Mouse (Mus musculus) MN1 (cell line): ENCODE data around the gene Stim1.

Experiments used
- DNase-seq: peaks from one replicate; pipeline ENCODE4 v3.0.0-alpha.2; 2016; ENCODE audit warnings: low spot score

Stim1 gene

DNA sequence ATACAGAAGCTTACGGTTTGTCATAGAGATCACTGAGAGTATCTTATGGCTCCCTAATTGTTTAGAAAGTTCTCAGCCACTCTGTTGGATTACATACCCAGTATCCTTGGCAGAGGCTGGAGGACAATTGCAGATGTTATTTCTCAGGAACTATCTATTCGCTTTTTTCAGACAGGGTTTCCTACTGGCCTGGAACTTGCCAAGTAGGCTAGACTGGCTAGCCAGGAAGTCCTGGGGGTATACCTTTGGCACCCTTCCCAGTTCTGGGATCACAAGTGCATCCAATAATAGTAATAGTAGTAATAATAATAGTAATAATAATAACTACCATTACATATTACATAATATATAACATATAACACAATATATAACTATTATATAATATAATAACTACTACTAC, 38.0 kb downstream of the Stim1 start:
- DNase-seq = no peak

DNA sequence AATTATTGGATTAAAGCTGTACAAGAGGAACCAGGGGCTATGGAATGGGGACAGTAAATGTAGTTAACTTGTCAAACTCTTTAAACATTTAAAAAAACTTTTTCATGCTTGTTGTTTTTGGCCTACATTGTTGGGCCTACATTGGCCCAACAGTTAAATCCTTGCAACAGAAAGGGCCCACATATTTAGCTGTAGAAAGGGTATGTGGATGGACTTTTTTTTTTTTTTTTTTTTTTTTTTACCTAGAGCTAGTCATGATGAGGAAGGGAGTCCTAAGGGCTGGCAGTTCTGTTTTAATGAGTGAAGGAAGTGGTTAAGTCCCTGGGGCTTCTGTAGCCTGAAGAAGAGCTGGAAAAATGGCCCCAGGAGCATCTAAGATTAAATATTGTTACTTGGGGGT, 42.7 kb downstream of the Stim1 start:
- DNase-seq = no peak

DNA sequence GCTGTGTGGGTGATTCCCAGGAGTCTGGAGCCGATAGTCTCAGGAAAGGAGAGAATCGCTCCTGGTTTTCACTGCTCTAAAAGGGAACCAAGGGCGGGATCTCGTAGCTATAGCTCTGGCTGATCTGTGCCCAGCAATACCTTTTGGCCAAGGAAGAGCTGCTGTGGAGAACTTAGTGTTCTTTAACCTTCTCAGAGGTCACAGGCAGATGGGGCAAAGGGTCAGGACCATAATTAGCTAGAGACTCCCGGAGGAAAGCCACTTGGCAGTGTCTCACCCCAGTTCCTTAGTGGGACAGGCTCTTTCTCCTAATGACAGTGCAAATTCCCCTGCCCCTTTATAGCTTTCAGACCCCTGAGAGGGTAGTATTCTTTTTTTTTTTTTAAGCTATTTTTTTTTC, 43.2 kb downstream of the Stim1 start:
- no peak for DNase-seq

DNA sequence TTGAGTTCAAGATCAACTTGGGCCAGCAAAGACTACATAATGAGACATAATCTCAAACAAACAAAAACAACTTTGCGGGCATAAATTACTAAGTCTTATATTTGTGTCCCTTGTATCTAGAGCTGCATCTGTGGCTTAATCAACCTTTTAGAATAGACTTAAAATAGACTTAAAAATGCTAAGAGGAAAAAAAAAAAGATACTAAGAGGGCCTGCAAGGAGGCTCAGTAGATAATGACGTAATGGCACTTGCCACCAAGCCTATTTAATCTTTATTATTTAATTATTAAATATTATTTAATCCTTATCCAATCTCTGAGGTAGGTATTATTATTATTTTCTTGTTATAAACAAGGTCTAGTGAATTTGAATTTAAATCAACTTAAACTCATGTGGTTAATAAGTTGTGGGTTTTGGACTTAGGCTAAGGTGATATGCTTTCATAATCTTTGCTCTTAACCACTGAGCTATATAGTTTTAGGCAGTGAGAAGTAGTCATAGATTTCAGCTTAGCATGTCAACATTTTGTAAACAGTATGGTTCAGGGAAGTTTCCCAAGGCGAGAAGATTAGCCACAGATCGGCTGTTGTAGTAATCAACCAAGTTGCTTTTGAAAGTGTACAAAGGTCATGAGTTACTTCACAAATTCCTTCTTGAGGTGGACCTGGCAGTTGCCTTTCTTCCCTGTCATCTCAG, 45.4 kb downstream of the Stim1 start:
- no peak for DNase-seq

DNA sequence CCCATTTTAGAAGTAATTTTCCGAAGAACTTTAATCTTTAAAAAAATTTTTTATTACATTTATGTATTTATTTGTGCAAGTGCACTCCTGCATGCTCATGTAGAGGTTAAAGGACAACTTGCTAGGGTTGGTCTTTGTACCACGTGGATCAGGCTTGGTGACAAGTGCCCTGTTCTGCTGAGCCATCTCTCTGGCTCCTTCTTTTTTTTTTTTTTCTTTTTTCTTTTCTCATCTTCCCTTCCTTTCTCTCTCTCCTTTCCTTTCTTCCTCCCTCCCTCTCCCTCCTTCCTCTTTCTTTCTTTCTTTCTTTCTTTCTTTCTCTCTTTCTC, 45.9 kb downstream of the Stim1 start:
- no peak for DNase-seq

DNA sequence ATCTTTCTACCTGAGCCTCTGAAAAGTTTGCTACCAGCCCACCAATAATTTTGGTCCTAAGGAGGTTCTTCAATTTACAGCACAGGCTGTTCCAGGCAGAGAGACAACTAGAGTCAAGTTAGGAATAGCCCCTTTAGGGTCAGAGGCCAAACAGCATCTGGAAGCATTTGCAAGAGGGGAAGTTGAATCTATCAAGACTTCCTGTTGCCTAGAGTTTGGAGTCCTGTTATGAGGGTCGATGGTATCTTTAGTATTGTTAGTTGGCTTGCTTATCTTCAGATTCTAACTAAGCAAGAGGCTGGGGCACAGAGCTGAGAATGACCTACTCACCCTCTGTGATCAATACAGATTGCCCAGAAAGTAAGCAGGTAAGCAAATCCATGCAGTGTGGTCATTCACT, 46.5 kb downstream of the Stim1 start:
- no peak for DNase-seq

DNA sequence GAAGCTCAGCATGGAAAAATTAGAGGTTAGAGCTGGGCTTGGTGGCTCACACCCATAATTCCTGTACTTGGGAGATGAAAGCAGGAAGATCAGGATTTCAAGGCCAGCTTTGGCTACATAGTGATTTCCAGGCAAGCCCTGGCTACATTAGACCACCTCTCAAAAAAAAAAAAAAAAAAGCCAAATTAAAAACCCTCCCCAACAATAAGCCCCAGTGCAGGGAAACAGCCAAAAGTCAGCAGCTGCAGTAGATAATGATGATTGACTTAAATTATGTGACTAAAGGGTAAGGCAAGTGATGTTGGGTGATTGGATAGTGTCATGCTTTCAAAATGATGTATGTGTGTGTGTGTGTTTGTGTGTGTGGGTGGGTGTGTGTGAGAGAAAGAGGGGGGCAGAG, 47.3 kb downstream of the Stim1 start:
- DNase-seq = no peak

DNA sequence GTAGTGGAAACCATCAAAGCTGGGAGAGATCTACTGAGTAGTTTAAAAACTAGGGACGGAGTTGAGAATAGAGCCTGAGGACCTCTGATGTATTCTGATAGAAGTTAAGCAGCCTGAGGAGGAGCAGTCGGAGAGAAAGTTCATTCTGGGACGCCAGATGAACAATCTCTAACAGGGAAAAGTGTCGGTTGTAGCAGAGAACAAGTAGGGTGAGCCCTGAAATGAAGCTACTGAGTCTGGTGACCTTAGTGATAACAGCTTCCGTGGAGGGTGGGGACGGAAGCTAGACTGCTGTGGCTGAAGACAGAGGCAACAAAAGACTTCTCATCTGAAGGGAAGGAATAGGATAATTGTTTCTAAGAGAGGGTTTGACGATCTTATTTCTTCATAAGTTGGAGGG, 47.8 kb downstream of the Stim1 start:
- DNase-seq = no peak

DNA sequence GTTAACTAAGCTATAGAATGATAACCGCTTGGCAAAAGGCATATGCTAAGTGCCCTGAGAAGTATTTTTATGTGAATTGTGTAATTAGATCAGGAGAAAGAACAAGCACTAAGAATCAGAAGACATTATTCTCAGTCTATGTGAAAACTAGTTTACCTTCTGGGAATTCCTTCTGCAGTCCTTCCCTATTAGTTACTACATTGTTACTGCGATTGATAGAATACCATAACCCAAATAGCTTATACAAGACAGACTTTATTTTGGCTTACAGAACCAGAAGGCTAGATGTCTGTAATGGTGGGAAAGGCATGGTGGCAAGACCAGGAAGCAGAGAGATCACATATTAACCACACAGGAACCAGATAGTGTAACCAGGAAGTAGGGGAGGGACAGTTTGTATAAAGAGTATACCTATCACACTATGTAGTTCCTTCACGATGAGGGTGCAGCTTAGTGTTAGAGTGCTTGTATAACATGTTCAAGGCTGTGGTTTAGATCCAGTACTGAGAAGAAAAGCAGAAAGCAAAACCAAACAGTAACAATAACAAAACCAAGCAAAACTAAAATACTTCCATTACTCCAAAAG, 50.1 kb downstream of the Stim1 start:
- no peak for DNase-seq

DNA sequence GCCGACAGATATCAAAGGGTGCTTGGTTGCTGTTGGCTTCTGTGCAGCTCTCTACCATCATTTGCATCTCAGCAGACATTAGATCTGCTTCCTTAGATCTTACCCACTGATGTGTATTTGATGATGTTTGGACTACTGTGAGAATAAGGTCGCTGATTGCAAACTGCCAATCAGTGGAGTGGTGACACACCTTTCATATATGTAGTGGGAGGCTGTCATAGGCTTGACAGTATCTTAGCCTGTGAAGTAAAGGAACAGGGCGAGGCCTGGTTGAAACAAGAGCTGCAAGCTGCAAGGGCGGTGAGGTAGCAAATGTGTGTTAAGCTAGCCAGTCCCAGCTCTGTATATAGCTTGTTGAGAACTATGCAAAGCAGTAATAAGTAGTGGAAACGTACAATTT, 54.5 kb downstream of the Stim1 start:
- no peak for DNase-seq

DNA sequence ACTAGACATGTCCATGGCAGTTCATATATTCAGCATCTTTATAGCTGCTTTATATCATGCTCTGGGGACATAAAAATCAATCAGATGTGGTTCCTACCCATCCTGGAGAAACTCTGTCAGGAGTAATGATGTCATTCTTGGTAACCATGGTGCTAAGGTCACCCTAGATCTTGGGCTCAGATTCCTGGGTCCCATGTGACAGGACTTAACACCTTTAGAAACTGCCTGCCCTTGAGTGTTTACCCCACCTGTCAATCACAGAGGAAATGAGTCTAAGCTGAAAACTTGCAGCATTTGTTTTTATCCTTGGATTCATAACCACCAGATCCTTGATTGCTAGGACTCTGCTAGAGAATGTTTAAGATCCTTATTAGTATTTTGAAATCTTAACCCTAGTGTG, 58.7 kb downstream of the Stim1 start:
- DNase-seq = no peak

DNA sequence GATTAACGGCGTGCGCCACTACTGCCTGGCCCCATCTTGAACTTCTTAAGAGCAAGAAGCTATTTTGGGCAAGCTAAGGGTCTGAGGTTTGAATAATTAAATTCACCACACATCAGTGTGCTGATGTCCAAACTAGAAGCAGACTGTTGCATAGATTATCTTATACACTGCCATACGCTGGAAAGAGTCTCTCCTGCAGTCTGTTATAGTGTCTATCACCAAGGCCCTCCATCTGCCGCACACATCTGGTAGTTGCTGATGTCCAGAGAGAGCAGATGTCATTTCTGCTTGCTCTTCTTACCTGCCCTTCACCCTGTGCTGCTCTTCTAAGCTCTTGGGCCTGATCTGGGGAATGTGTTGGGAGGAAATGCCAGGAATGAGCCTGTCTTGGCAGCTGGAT, 62.7 kb downstream of the Stim1 start:
- no peak for DNase-seq

DNA sequence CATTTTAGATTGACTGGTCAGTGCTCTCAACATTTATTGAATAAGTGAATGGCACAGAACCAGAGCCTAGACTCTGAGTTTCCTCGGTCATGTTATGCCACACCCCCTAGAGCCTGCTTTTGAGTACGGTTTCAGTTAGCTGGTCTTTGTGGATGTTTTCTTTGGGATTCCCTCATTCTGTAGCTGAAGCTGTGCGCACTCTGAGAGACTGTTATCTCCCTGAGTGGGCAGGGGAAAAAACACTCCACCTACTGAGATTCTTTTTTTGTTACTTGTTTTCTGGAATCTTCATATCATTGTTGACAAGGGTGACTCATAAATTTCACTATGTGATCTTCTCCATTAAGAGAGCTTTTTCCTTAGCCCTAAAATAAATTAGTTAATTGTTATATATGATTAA, 63.9 kb downstream of the Stim1 start:
- no peak for DNase-seq

DNA sequence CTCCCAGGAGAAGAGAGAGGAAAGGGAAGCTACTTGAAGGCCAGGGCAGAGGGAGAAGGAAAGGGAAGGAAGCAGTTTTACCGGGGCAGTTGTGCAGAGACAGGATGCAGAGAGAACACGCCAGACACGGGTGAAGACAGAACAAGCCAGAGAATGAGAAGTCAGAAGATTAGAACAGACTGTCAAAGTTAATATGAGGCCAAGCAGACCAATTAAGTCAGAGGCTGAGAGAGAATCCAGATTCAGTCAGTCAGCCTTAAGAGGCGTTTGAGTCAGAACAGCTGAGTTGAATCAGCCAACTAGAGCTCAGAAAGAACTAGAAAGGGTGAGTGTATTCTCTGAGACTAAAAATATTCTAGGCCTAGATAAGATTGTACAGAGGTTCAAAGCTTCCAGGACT, 66.1 kb downstream of the Stim1 start:
- no peak for DNase-seq

DNA sequence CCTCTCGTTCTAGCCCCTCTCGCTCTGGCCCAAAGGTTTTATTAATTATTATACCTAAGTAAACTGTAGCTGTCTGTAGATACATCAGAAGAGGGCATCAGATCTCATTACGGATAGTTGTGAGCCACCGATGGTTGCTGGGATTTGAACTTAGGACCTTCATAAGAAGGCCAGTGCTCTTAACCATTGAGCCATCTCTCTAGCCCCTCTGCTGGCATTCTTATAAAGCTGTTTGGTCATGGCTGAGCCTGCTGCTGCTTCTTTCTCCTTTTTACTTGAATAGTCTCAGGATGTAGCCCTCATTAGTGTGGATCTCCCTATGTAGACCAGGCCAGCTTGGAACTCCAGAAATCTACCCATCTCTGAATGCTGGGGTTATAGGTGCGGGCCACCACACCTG, 69.7 kb downstream of the Stim1 start:
- no peak for DNase-seq

DNA sequence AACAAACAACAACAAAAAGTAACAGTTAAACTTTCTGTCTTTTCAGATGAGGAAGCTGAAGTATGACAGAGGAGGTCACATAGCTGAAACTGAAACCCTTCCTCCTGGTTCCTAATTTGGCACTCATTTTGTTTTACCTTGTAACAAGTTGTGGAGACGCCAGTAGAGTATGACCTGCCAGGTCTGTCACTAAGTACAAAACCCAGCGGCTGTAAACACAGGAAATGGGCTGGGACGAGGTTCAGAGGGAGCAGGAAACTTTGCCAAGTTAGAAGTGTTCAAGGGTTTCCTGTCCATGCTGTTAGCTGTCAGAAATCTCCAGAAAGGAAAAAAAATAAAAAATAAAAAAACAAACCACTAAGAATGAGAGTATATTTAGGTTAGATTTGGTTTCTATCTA, 70.3 kb downstream of the Stim1 start:
- DNase-seq = no peak

DNA sequence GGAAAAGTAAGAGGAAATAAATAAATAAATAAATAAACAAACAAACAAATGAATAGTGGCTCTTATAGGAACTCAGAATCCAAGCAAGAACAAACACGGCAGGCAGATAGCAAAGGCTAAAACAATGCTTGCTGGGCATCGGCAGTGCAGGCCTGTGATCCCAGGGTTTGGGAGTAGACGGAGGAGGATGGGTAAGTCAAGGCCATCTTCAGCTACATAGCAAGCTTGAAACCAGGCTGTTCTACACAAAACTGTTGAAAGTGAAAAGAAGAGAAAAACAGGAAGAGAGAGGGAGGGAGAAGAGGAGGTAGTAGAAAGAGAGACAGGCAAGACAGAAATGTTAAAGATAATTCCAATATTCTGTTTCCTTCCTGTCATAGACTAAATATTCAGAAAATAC, 71.3 kb downstream of the Stim1 start:
- no peak for DNase-seq

DNA sequence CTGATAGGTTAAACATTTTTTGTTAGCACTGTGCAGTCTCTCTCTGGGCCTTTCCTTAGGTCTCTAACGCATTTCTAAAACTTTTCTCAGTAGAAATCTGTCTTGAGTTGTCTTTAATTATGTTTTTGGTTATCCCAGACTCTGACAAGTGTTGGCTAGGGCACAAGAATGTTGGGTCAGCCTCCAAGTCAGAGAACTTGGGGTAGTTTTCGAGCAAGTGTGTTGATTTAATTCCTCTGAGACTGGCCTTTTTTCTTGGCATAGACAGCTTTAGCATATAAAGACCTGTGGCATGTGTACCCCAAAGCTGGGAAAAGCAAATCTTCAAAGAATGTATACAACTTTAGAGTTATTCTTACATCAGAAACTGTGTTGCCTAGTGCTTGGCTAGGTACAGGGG, 78.3 kb downstream of the Stim1 start:
- DNase-seq = no peak

DNA sequence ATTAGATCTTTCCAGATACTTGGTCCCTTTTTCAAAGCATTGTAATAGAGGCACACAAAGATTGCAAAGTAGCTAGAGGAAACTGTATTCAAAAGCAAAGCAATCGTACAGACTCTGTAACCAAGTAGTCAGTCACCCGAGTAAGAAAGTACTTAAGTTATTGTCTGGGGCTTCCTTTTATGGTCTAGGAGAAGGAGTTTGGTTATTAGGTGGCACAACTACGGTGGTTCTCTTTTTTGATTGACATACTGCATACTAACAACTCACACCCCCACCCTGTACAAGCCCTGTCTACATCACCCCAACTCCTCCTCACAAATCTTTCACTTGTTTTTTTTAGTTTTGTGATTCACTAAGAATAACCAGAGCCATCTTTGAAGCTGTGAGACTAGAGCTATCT, 79.7 kb downstream of the Stim1 start:
- no peak for DNase-seq

DNA sequence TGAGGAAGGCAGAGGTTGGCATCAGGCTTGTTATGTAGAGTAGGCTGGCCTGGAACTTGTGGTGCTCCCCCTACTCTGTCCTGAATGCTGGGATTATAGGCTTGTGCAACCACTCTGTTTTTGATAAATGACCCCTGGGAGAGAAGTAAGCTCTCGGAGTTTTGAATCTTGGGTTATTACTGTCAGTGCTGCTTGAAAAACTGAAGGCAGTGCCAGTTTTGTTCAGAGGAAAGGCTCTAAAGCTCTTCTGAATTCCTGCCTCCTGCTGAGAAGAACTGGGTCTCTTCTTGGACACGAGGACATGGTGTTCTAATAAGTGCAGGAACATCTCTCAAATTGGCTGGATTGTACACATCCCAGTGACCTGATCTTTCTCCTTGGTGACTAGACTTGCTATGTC, 81.1 kb downstream of the Stim1 start:
- no peak for DNase-seq

DNA sequence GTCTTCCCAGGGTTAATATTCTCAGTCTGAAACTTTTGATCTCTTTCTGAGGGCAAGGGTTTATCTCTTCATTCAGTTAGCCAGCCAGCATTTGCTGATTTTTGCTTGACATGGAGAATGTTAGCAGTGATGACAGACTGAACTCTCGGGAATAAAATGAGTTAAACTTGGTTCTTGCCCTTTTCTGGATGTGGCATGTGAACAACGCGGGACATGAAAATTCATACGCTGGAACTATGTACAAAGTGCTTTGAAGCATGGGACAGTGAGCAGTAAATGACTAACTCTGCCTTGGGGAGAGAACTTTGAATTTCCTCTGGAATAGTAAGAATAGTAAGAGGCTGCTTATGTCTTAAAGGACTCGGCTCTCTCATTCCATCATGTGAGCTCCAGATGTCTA, 81.6 kb downstream of the Stim1 start:
- DNase-seq = no peak

DNA sequence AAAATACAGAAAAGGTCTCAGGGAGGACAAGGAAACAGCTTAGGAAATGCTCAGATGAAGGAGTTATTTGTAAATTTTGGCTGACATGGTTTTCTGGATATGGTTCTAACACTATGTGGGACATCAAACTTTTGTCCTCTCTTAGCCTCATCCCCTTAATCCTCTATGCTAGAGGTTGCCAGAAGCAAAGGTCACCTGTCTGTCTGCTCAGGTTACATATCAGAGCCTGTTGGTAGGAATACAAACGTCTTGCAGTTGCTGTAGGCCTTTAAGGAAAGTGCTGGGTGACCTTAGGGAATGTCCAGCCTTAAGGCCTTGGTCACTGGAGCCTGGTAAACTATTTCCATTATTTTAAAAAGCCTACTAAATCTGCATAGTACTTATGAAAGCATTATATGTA, 85.8 kb downstream of the Stim1 start:
- no peak for DNase-seq

DNA sequence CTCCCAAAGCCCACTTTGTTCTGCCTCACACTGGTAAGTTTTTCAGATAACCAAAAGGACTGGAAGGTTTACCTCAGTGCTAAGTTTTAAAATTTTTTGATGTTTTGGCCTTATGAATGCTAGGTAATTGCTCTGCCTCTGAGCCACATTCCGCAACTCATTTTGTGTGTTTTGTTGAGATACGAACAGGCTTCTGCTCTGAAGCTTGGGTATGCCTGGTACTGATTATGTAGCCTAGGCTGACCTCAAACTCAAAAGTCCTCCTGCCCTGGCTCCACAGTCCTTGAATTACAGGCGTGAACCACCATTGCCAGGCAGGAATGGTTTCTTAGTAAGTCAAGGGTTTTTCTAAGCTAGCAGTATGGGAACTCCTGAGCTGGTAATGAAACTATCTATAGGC, 90.5 kb downstream of the Stim1 start:
- DNase-seq = no peak

DNA sequence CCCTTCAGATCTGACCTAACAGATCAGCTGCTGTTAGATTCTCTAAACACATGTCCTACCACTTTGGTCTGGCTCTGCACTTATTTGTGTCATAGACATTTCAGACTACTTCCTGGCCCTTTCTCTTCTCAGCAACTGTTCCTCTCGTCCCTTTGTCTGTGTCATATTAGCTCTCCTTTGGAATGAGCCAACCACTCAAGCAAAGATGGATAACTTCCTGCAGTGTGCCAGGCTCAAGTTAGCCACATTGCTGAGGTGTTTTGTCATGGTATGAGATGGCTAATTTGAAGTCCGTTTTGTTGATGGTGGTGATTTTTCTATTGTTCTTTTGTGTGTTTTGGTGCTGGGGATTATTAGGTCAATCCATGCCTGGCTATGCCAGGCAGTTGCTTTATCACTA, 93.7 kb downstream of the Stim1 start:
- DNase-seq = no peak

DNA sequence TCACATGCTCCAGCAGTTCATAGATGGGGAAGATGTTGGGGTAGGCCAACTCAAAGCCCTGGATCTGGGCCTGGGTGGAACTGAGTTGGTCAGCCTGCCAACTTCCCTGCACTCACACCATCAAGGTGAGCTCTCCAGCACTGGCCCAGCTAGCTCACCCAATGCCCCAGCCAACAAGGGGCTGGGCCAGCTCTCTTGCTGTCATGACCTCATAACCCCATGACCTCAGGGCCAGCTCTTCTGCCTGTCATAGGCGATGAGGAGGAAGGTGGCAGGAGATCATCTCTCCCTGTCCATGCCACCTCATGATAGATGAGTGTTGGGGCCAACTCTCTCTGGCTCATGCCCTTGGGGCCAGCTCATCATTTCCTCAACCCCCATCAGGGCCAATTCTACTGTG, 96.2 kb downstream of the Stim1 start:
- DNase-seq = no peak
